Mouse (Mus musculus) kidney, adult 2 months (tissue): Measurements from ENCODE around the gene Gm11099.

ENCODE experiments used
- CTCF ChIP-seq: fragments of 200-500 bp; conservative IDR thresholded peaks from 2 replicates; pipeline ENCODE4 v1.5.1; 2011; ENCODE audit warnings: low read depth, mild to moderate bottlenecking, control low read depth, low read length, moderate library complexity, mixed read lengths; ENCODE audit not compliant: insufficient read depth, insufficient read length
- POLR2A ChIP-seq: fragments of 200-500 bp; IDR thresholded peaks from one replicate; pipeline ENCODE4 v1.6.1; 2011; ENCODE audit warnings: low read depth, low read length, control low read depth

DNA sequence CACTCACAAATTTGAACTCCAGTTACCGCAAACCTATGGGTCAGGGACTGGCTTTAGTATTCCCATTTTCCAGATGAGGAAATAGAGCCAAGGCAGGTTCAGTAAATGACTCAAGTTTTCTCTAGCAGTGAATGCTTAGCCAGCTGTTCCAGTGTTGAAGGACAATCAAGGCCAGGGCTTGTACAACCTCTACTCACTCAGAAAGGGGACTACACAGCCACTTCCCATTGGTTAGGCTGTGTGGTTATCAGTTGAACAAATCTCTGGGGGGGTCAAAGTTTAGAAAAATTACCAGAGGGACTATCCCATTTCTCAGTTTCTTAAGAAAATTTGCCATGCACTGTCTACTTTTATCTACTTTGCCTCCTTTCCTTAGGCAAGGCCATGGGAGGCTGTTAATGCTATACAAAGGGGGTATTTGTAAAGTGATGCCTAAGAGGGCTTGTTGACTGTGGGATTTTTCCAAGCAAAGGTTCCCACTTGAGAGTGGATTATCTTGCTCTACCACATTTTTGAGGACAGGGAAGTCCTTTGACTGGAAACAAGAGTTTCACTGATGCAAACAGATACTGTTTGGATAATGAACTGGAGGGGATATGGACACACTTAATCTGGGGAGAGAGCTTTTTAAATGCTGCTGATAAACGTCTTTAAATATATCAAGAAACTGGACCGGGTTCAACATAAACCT, 30.2 kb upstream of the Gm11099 start:
- no peak for TF ChIP-seq POLR2A
- TF ChIP-seq CTCF, result no peak
